Mouse (Mus musculus): ENCODE measurements around the gene 9630041A04Rik. TPM values are rescaled to one million over a fixed set of nuclear protein-coding genes. Genes with fewer than 3 reads are reported as not detected.

Gene 9630041A04Rik
- total RNA-seq, 1 experiment: not detected

DNA sequence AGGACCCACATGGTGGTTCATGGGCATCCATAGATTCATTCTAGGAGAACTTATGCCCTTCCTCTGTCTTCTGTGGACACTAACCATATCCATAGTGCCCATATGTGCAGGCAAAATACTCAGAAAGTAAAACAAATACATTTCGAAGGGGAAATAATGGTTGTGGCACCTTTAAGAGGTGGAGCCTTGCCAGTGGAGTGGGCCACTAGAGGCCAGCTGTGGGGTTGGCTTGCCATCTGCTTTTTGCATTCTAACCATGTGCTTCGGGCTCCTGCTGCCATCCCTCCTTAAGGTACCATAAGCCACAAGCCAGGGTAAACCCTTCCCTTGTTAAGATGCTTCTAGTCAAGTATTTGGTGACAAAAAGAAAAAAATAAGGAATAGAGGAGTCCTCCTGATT is 119.5 kb downstream of the 9630041A04Rik start:
- Histone ChIP-seq H3K4me1 (ENCODE audit: control insufficient read depth in 2 of 2, insufficient read depth in 2 of 2, low read length in 2 of 2, poor library complexity in 1 of 2) (no peaks in the 10 kb centered on the region), H3K36me3 (ENCODE audit: control insufficient read depth, insufficient read depth, low read length, poor library complexity, severe bottlenecking) (no peaks in the 10 kb centered on the region), H3K9me3 (ENCODE audit: control insufficient read depth, insufficient read depth, low read depth, low read length) (no peaks in the 10 kb centered on the region), H3K27ac (ENCODE audit: insufficient read depth, low read depth, low read length, poor library complexity, severe bottlenecking) (no peak overlapping the region), H3K9ac (ENCODE audit: insufficient read depth, low read depth, low read length, poor library complexity, severe bottlenecking) (no peak overlapping the region), H3K4me3 (ENCODE audit: insufficient read depth in 1 of 2, low read depth in 1 of 2, low read length in 2 of 2, poor library complexity in 1 of 2, severe bottlenecking in 1 of 2) (no peak overlapping the region)
- TF ChIP-seq ZC3H11A (IDR thresholded peaks at IDR 0.05; ENCODE audit: borderline replicate concordance, low read depth, low read length) (no peak), CHD2 (IDR thresholded peaks at IDR 0.05; ENCODE audit: low read depth, low read length) (no peak), HCFC1 (IDR thresholded peaks at IDR 0.05; ENCODE audit: borderline replicate concordance, insufficient read depth, low read length) (no peak), ZNF384 (IDR thresholded peaks at IDR 0.05; ENCODE audit: low read depth, low read length) (no peak), MAFK (IDR thresholded peaks at IDR 0.05; ENCODE audit: insufficient read depth, low read depth, low read length) (no peak)
- DNase-seq (ENCODE audit: low read depth, low spot score): no peak
- in situ Hi-C loops (cut with MboI; ENCODE audit: low sequenced_read_pairs in 2 of 2, unreplicated experiment in 2 of 2): no loop called here

DNA sequence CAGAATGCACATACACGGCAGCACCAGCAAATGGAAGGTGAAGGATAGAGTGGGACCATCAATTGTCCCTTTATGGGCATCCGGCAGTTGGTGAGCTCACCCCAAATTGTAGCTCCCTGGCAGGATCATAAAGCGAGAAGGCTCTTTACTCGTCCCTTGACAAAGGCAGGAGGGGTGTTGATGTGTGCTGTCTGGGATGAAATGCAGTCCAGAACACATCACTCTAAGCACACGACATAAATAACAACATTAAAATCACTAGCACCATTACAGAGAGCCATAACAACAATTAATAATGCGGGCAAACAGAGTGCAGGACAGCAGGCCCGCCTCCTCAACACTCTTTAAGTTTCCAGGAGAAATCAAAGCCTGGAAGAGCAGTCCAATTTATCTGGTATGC is 120.7 kb downstream of the 9630041A04Rik start:
- Histone ChIP-seq H3K27ac (ENCODE audit: insufficient read depth, low read depth, low read length, poor library complexity, severe bottlenecking) (no peak overlapping the region), H3K9ac (ENCODE audit: insufficient read depth, low read depth, low read length, poor library complexity, severe bottlenecking) (no peak overlapping the region), H3K4me3 (ENCODE audit: insufficient read depth in 1 of 2, low read depth in 1 of 2, low read length in 2 of 2, poor library complexity in 1 of 2, severe bottlenecking in 1 of 2) (no peak overlapping the region), H3K4me1 (ENCODE audit: control insufficient read depth in 2 of 2, insufficient read depth in 2 of 2, low read length in 2 of 2, poor library complexity in 1 of 2) (no peaks in the 10 kb centered on the region), H3K36me3 (ENCODE audit: control insufficient read depth, insufficient read depth, low read length, poor library complexity, severe bottlenecking) (no peaks in the 10 kb centered on the region), H3K9me3 (ENCODE audit: control insufficient read depth, insufficient read depth, low read depth, low read length) (no peaks in the 10 kb centered on the region)
- no peak for DNase-seq (ENCODE audit: low read depth, low spot score)
- in situ Hi-C loops (cut with MboI; ENCODE audit: low sequenced_read_pairs in 2 of 2, unreplicated experiment in 2 of 2): no loop called here
- TF ChIP-seq MAFK (IDR thresholded peaks at IDR 0.05; ENCODE audit: insufficient read depth, low read depth, low read length) (no peak), HCFC1 (IDR thresholded peaks at IDR 0.05; ENCODE audit: borderline replicate concordance, insufficient read depth, low read length) (no peak), ZC3H11A (IDR thresholded peaks at IDR 0.05; ENCODE audit: borderline replicate concordance, low read depth, low read length) (no peak), ZNF384 (IDR thresholded peaks at IDR 0.05; ENCODE audit: low read depth, low read length) (no peak), CHD2 (IDR thresholded peaks at IDR 0.05; ENCODE audit: low read depth, low read length) (no peak)

DNA sequence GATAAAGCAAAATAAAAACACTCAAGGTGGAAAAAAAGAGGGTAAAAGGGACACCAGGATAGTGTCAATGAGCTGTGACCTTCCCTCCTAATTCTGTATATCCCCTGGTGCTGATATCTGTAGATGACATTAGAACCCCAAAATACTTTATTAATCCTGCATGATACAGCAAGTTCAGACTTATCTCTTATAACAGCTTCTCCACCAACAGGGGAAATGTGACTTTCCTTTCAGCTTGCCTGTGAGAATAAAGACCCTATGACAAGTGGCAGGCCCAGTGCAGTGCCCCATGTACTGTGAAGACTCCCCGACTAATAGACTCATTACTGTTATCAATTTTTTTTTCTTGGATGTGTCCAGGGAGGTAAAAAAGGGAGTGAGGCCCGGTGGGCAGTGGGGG is 125.3 kb downstream of the 9630041A04Rik start:
- 0 out of 4 replicates have a peak, but pooled peaks cover 0 to 1% of the 10 kb centered on the region in 2 experiments for H3K4me1 ChIP-seq (ENCODE audit: control insufficient read depth in 2 of 2, insufficient read depth in 2 of 2, low read length in 2 of 2, poor library complexity in 1 of 2)
- H3K9ac ChIP-seq (ENCODE audit: insufficient read depth, low read depth, low read length, poor library complexity, severe bottlenecking): no peak overlapping the region
- no peak overlapping the region for H3K27ac ChIP-seq (ENCODE audit: insufficient read depth, low read depth, low read length, poor library complexity, severe bottlenecking)
- DNase-seq (ENCODE audit: low read depth, low spot score): no peak
- no peaks in the 10 kb centered on the region for H3K9me3 ChIP-seq (ENCODE audit: control insufficient read depth, insufficient read depth, low read depth, low read length)
- TF ChIP-seq CHD2 (IDR thresholded peaks at IDR 0.05; ENCODE audit: low read depth, low read length) (no peak), ZNF384 (IDR thresholded peaks at IDR 0.05; ENCODE audit: low read depth, low read length) (no peak), HCFC1 (IDR thresholded peaks at IDR 0.05; ENCODE audit: borderline replicate concordance, insufficient read depth, low read length) (no peak), ZC3H11A (IDR thresholded peaks at IDR 0.05; ENCODE audit: borderline replicate concordance, low read depth, low read length) (no peak), MAFK (IDR thresholded peaks at IDR 0.05; ENCODE audit: insufficient read depth, low read depth, low read length) (no peak)
- in situ Hi-C loops (cut with MboI; ENCODE audit: low sequenced_read_pairs in 2 of 2, unreplicated experiment in 2 of 2): no loop called here
- H3K4me3 ChIP-seq (ENCODE audit: insufficient read depth in 1 of 2, low read depth in 1 of 2, low read length in 2 of 2, poor library complexity in 1 of 2, severe bottlenecking in 1 of 2): no peak overlapping the region
- H3K36me3 ChIP-seq (ENCODE audit: control insufficient read depth, insufficient read depth, low read length, poor library complexity, severe bottlenecking): peaks cover 2% of the 10 kb centered on the region; the same call in 1 of the 2 replicates

DNA sequence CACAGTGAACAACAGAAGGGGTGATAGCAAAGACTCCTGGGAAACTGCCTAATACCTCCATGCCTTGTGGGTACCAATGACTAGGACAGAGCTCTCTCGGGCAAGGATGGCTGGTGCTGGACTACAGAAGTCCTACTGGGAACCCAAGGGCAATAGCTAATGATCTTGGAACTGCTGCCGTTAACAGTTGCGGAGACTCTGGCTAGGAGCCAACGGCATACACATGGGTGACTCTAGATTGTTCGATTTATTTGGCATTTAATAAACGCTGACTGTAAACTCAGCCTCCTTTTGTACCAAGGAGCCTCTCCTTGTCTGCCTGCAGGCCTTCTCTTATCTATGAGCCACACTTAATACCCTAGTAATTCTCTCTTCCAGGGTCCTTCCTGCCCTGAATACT is 128.4 kb downstream of the 9630041A04Rik start:
- in situ Hi-C loops (cut with MboI; ENCODE audit: low sequenced_read_pairs in 2 of 2, unreplicated experiment in 2 of 2): no loop called here
- Histone ChIP-seq H3K4me1 (ENCODE audit: control insufficient read depth in 2 of 2, insufficient read depth in 2 of 2, low read length in 2 of 2, poor library complexity in 1 of 2) (0 out of 4 replicates have a peak, but pooled peaks cover 0 to 1% of the 10 kb centered on the region in 2 experiments), H3K4me3 (ENCODE audit: insufficient read depth in 1 of 2, low read depth in 1 of 2, low read length in 2 of 2, poor library complexity in 1 of 2, severe bottlenecking in 1 of 2) (no peak overlapping the region), H3K9ac (ENCODE audit: insufficient read depth, low read depth, low read length, poor library complexity, severe bottlenecking) (no peak overlapping the region), H3K9me3 (ENCODE audit: control insufficient read depth, insufficient read depth, low read depth, low read length) (no peaks in the 10 kb centered on the region), H3K27ac (ENCODE audit: insufficient read depth, low read depth, low read length, poor library complexity, severe bottlenecking) (no peak overlapping the region), H3K36me3 (ENCODE audit: control insufficient read depth, insufficient read depth, low read length, poor library complexity, severe bottlenecking) (peaks cover 2% of the 10 kb centered on the region; the same call in 1 of the 2 replicates)
- no peak for DNase-seq (ENCODE audit: low read depth, low spot score)
- TF ChIP-seq CHD2 (IDR thresholded peaks at IDR 0.05; ENCODE audit: low read depth, low read length) (no peak), MAFK (IDR thresholded peaks at IDR 0.05; ENCODE audit: insufficient read depth, low read depth, low read length) (no peak), ZC3H11A (IDR thresholded peaks at IDR 0.05; ENCODE audit: borderline replicate concordance, low read depth, low read length) (no peak), HCFC1 (IDR thresholded peaks at IDR 0.05; ENCODE audit: borderline replicate concordance, insufficient read depth, low read length) (no peak), ZNF384 (IDR thresholded peaks at IDR 0.05; ENCODE audit: low read depth, low read length) (no peak)
